Mouse (Mus musculus) MEL (cell line): ENCODE measurements around the gene Bmp2k. TPM values are rescaled to one million over a fixed set of nuclear protein-coding genes. Genes with fewer than 3 reads are reported as not detected.

Experiments
- DNase-seq: peaks from one replicate; pipeline ENCODE4 v3.0.0; 2011; ENCODE audit warnings: low read depth, low spot score
- H3K27ac ChIP-seq: 2 replicates; pipeline ENCODE4 v1.5.1; 2012; ENCODE audit warnings: low read depth, mild to moderate bottlenecking, control low read depth, low read length, moderate library complexity; ENCODE audit not compliant: control insufficient read depth
- H3K27me3 ChIP-seq, 2 experiments: fragments of 150-350 bp in 1 of 2; sonication (generic) in 1 of 2; 2 replicates each; pipeline ENCODE4 v1.6.1; 2012; ENCODE audit warnings: low read length in 2 of 2, mild to moderate bottlenecking in 2 of 2, improper control_type of control experiment in 1 of 2, moderate library complexity in 1 of 2; ENCODE audit not compliant: insufficient read depth in 2 of 2, control insufficient read depth in 1 of 2
- H3K36me3 ChIP-seq, 2 experiments: 2 replicates each; pipeline ENCODE4 v1.6.1; 2012 to 2014; ENCODE audit warnings: low read length in 2 of 2, improper control_type of control experiment in 1 of 2, inconsistent platforms in 1 of 2, mild to moderate bottlenecking in 1 of 2; ENCODE audit not compliant: insufficient read depth in 2 of 2, control insufficient read depth in 1 of 2
- H3K4me1 ChIP-seq, 2 experiments: fragments of 150-350 bp in 1 of 2; sonication (generic) in 1 of 2; 2 replicates each; pipeline ENCODE4 v1.6.1; 2012; ENCODE audit warnings: low read length in 2 of 2, improper control_type of control experiment in 1 of 2, mild to moderate bottlenecking in 1 of 2; ENCODE audit not compliant: insufficient read depth in 2 of 2, control insufficient read depth in 1 of 2
- H3K4me3 ChIP-seq, 2 experiments: fragments of 150-350 bp in 1 of 2; sonication (generic) in 1 of 2; 2 replicates each; pipeline ENCODE4 v1.5.1; 2012; ENCODE audit warnings: low read depth in 2 of 2, low read length in 2 of 2, mild to moderate bottlenecking in 2 of 2, moderate library complexity in 2 of 2, control low read depth in 1 of 2, improper control_type of control experiment in 1 of 2; ENCODE audit not compliant: control insufficient read depth in 1 of 2, insufficient read depth in 1 of 2
- H3K79me2 ChIP-seq: 2 replicates; pipeline ENCODE4 v1.6.1; 2012; ENCODE audit warnings: mild to moderate bottlenecking, low read length, moderate library complexity; ENCODE audit not compliant: control insufficient read depth, poor library complexity, insufficient read depth
- H3K9ac ChIP-seq: 2 replicates; pipeline ENCODE4 v1.6.1; 2012; ENCODE audit warnings: low read depth, mild to moderate bottlenecking, control low read depth, low read length, moderate library complexity; ENCODE audit not compliant: control insufficient read depth, poor library complexity, severe bottlenecking
- H3K9me3 ChIP-seq: fragments of 150-350 bp; sonication (generic); replicated peaks from 2 replicates; pipeline ENCODE4 v1.6.1; 2012; ENCODE audit warnings: mild to moderate bottlenecking, low read length, improper control_type of control experiment, moderate library complexity; ENCODE audit not compliant: insufficient read depth
- BHLHE40 ChIP-seq: IDR thresholded peaks from 2 replicates; pipeline ENCODE4 v1.6.1; 2012; ENCODE audit warnings: low read depth, mild to moderate bottlenecking, inconsistent platforms, low read length, improper control_type of control experiment, borderline replicate concordance
- CHD1 ChIP-seq: IDR thresholded peaks from 2 replicates; pipeline ENCODE4 v1.6.1; 2012; ENCODE audit warnings: low read depth, mild to moderate bottlenecking, inconsistent platforms, low read length, improper control_type of control experiment
- CTCF ChIP-seq, 3 experiments: IDR thresholded peaks in 2 of 3; conservative IDR thresholded peaks in 1 of 3; 2 replicates each; pipeline ENCODE4 v1.5.1; 2011 to 2012; ENCODE audit warnings: low read length in 3 of 3, low read depth in 2 of 3, mild to moderate bottlenecking in 2 of 3, improper control_type of control experiment in 1 of 3, inconsistent platforms in 1 of 3, mixed read lengths in 1 of 3, moderate library complexity in 1 of 3; ENCODE audit not compliant: control insufficient read depth in 1 of 3, insufficient read depth in 1 of 3, poor library complexity in 1 of 3, severe bottlenecking in 1 of 3
- E2F4 ChIP-seq: IDR thresholded peaks from 2 replicates; pipeline ENCODE4 v1.6.1; 2011; ENCODE audit warnings: low read depth, low read length, improper control_type of control experiment, borderline replicate concordance
- ELF1 ChIP-seq: IDR thresholded peaks from 2 replicates; pipeline ENCODE4 v1.6.1; 2014; ENCODE audit warnings: low read depth, mild to moderate bottlenecking, inconsistent platforms, low read length, improper control_type of control experiment, moderate library complexity
- EP300 ChIP-seq, 2 experiments: IDR thresholded peaks; 2 replicates each; pipeline ENCODE4 v1.6.1; 2011; ENCODE audit warnings: improper control_type of control experiment in 2 of 2, low read length in 2 of 2, low read depth in 1 of 2, mild to moderate bottlenecking in 1 of 2
- GATA1 ChIP-seq: IDR thresholded peaks from 2 replicates; pipeline ENCODE4 v1.6.1; 2011; ENCODE audit warnings: low read depth, low read length, improper control_type of control experiment
- HCFC1 ChIP-seq: IDR thresholded peaks from 2 replicates; pipeline ENCODE4 v1.6.1; 2012; ENCODE audit warnings: low read depth, mild to moderate bottlenecking, inconsistent platforms, low read length, improper control_type of control experiment, moderate library complexity
- JUND ChIP-seq: IDR thresholded peaks from 2 replicates; pipeline ENCODE4 v1.6.1; 2011; ENCODE audit warnings: low read depth, mild to moderate bottlenecking, improper control_type of control experiment, low read length
- MAFK ChIP-seq: IDR thresholded peaks from 2 replicates; pipeline ENCODE4 v1.6.1; 2011; ENCODE audit warnings: low read depth, mild to moderate bottlenecking, low read length, improper control_type of control experiment, borderline replicate concordance
- MEF2A ChIP-seq: IDR thresholded peaks from 2 replicates; pipeline ENCODE4 v1.6.1; 2014; ENCODE audit warnings: low read depth, mild to moderate bottlenecking, inconsistent platforms, low read length, improper control_type of control experiment; ENCODE audit not compliant: poor library complexity, insufficient replicate concordance, severe bottlenecking; ENCODE audit errors: extremely low read depth
- MXI1 ChIP-seq: IDR thresholded peaks from 2 replicates; pipeline ENCODE4 v1.6.1; 2011; ENCODE audit warnings: mild to moderate bottlenecking, low read depth, low read length, improper control_type of control experiment
- MYB ChIP-seq: IDR thresholded peaks from 2 replicates; pipeline ENCODE4 v1.6.1; 2011; ENCODE audit warnings: mild to moderate bottlenecking, low read depth, low read length, improper control_type of control experiment
- MYC ChIP-seq: IDR thresholded peaks from 2 replicates; pipeline ENCODE4 v1.6.1; 2011; ENCODE audit warnings: low read depth, mild to moderate bottlenecking, low read length, improper control_type of control experiment, moderate library complexity
- NRF1 ChIP-seq: IDR thresholded peaks from 2 replicates; pipeline ENCODE4 v1.6.1; 2014; ENCODE audit warnings: low read depth, mild to moderate bottlenecking, inconsistent platforms, low read length, improper control_type of control experiment, moderate library complexity; ENCODE audit not compliant: poor library complexity, insufficient read depth, severe bottlenecking
- RAD21 ChIP-seq: IDR thresholded peaks from 2 replicates; pipeline ENCODE4 v1.6.1; 2011; ENCODE audit warnings: mild to moderate bottlenecking, low read depth, low read length, improper control_type of control experiment
- RCOR1 ChIP-seq: IDR thresholded peaks from 2 replicates; pipeline ENCODE4 v1.6.1; 2012; ENCODE audit warnings: low read depth, mild to moderate bottlenecking, inconsistent platforms, low read length, improper control_type of control experiment
- SIN3A ChIP-seq: IDR thresholded peaks from 2 replicates; pipeline ENCODE4 v1.6.1; 2012; ENCODE audit warnings: low read length, improper control_type of control experiment, inconsistent platforms
- SMC3 ChIP-seq: IDR thresholded peaks from 2 replicates; pipeline ENCODE4 v1.6.1; 2011; ENCODE audit warnings: low read depth, low read length, improper control_type of control experiment
- TAL1 ChIP-seq: IDR thresholded peaks from 2 replicates; pipeline ENCODE4 v1.6.1; 2012; ENCODE audit warnings: mild to moderate bottlenecking, inconsistent platforms, low read length, moderate library complexity, mixed read lengths
- TCF12 ChIP-seq: IDR thresholded peaks from 2 replicates; pipeline ENCODE4 v1.6.1; 2014; ENCODE audit warnings: low read depth, mild to moderate bottlenecking, inconsistent platforms, low read length, improper control_type of control experiment, moderate library complexity
- UBTF ChIP-seq: IDR thresholded peaks from 2 replicates; pipeline ENCODE4 v1.6.1; 2012; ENCODE audit warnings: low read depth, mild to moderate bottlenecking, inconsistent platforms, low read length, improper control_type of control experiment, moderate library complexity, borderline replicate concordance; ENCODE audit not compliant: insufficient read depth
- USF1 ChIP-seq: IDR thresholded peaks from 2 replicates; pipeline ENCODE4 v1.6.1; 2014; ENCODE audit warnings: low read depth, mild to moderate bottlenecking, inconsistent platforms, low read length, improper control_type of control experiment, moderate library complexity
- USF2 ChIP-seq, 2 experiments: IDR thresholded peaks; 2 replicates each; pipeline ENCODE4 v1.6.1; 2011 to 2012; ENCODE audit warnings: improper control_type of control experiment in 2 of 2, low read length in 2 of 2, borderline replicate concordance in 1 of 2, inconsistent platforms in 1 of 2, low read depth in 1 of 2, mild to moderate bottlenecking in 1 of 2; ENCODE audit not compliant: insufficient read depth in 1 of 2
- ZC3H11A ChIP-seq: IDR thresholded peaks from 2 replicates; pipeline ENCODE4 v1.6.1; 2012; ENCODE audit warnings: low read depth, mild to moderate bottlenecking, inconsistent platforms, low read length, improper control_type of control experiment
- ZKSCAN1 ChIP-seq: IDR thresholded peaks from 2 replicates; pipeline ENCODE4 v1.6.1; 2012; ENCODE audit warnings: low read depth, mild to moderate bottlenecking, inconsistent platforms, low read length, improper control_type of control experiment, moderate library complexity
- ZMIZ1 ChIP-seq: IDR thresholded peaks from 2 replicates; pipeline ENCODE4 v1.6.1; 2012; ENCODE audit warnings: low read depth, mild to moderate bottlenecking, inconsistent platforms, low read length, improper control_type of control experiment, moderate library complexity
- ZNF384 ChIP-seq: IDR thresholded peaks from 2 replicates; pipeline ENCODE4 v1.6.1; 2012; ENCODE audit warnings: low read depth, mild to moderate bottlenecking, inconsistent platforms, low read length, improper control_type of control experiment
- polyA plus RNA-seq, 2 experiments: library from polyadenylated mRNA; stranded (reverse) in 1 of 2; unstranded in 1 of 2; fragments of >175 nt in 1 of 2; fragments of >200 nt in 1 of 2; gene quantifications; 2 replicates each; pipeline versions ENCODE4 v1.2.1 to v1.2.4; 2012; ENCODE audit warnings: low replicate concordance in 2 of 2, low read depth in 1 of 2; ENCODE audit not compliant: insufficient read length in 2 of 2, insufficient read depth in 1 of 2, missing spikeins in 1 of 2
- total RNA-seq: library from RNA; depleted of rRNA; stranded (reverse); fragments of 300-350 nt; gene quantifications from 2 replicates; pipeline ENCODE4 v1.2.3, GENCODE M21; 2012

Bmp2k gene
- total and polyA plus RNA-seq, 3 experiments: 10.8 to 16.3 TPM; not detected in 1

GRCm38 (mm10) chr5:97129589-97129988 lies 132.1 kb downstream of the Bmp2k start:
- H3K9ac ChIP-seq: no peak overlapping the region
- no peak for TF ChIP-seq SMC3
- TF ChIP-seq RAD21: no peak
- TF ChIP-seq ELF1: no peak
- TF ChIP-seq GATA1: no peak
- no peak for TF ChIP-seq UBTF
- no peak for TF ChIP-seq ZC3H11A
- no peak for TF ChIP-seq USF1
- TF ChIP-seq E2F4: no peak
- no peak for TF ChIP-seq MAFK
- no peak for TF ChIP-seq ZMIZ1
- TF ChIP-seq BHLHE40: no peak
- DNase-seq: no peak
- H3K27ac ChIP-seq: no peak overlapping the region
- no peaks in the 10 kb centered on the region for H3K4me1 ChIP-seq
- H3K36me3 ChIP-seq: no peaks in the 10 kb centered on the region
- no peak overlapping the region for H3K4me3 ChIP-seq
- no peaks in the 10 kb centered on the region for H3K9me3 ChIP-seq
- no peaks in the 10 kb centered on the region for H3K27me3 ChIP-seq
- no peaks in the 10 kb centered on the region for H3K79me2 ChIP-seq

DNA sequence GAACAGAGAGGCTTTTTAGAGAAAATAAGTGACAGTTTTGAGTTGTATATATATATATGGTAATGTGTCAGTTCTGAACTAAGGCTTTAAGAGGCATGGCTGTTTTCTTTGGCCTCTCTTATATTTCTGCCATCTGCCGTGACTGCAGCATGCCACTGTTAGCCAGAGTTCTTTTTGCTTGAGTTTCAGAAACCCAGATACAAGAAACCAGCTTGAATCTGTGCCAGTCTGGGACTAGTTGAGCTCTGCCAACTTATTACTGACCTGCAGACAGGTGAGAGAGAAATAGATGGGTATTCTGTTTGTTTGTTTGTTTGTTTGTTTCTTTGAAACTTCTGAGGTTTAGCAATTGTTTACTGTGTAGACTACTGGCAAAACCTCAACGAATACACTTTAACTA lies 137.8 kb downstream of the Bmp2k start:
- Histone ChIP-seq H3K36me3 (no peaks in the 10 kb centered on the region), H3K9me3 (no peaks in the 10 kb centered on the region), H3K4me3 (no peak overlapping the region), H3K9ac (no peak overlapping the region), H3K27ac (no peak overlapping the region), H3K4me1 (no peaks in the 10 kb centered on the region), H3K79me2 (no peaks in the 10 kb centered on the region), H3K27me3 (no peaks in the 10 kb centered on the region)
- TF ChIP-seq EP300 (IDR thresholded peaks at IDR 0.05; ENCODE audit: low read depth in 1 of 2, low read length in 2 of 2): no peak
- no peak for TF ChIP-seq NRF1
- TF ChIP-seq ZNF384: no peak
- TF ChIP-seq CHD1: no peak
- TF ChIP-seq USF2 (IDR thresholded peaks at IDR 0.05; ENCODE audit: borderline replicate concordance in 1 of 2, insufficient read depth in 1 of 2, low read depth in 1 of 2, low read length in 2 of 2): no peak
- TF ChIP-seq JUND: no peak
- TF ChIP-seq HCFC1: no peak
- no peak for TF ChIP-seq RCOR1
- no peak for TF ChIP-seq TCF12
- TF ChIP-seq MYC: no peak
- no peak for TF ChIP-seq MXI1
- no peak for TF ChIP-seq ZKSCAN1
- TF ChIP-seq ZC3H11A: no peak
- no peak for TF ChIP-seq TAL1
- no peak for TF ChIP-seq MEF2A
- TF ChIP-seq CTCF (IDR thresholded peaks at IDR 0.05 in 2 of 3, conservative IDR thresholded peaks at IDR 0.05 in 1 of 3; ENCODE audit: control insufficient read depth in 1 of 3, insufficient read depth in 1 of 3, low read depth in 2 of 3, low read length in 3 of 3, poor library complexity in 1 of 3, severe bottlenecking in 1 of 3): no peak
- no peak for TF ChIP-seq MYB
- TF ChIP-seq SIN3A: no peak
- DNase-seq: no peak
